In genomic region chr5:122129068-122129655, GRCm38 (mm10) we compare ENCODE assay signal across 8 mouse cellular contexts. TPM values are rescaled to one million over a fixed set of nuclear protein-coding genes. Genes with fewer than 3 reads are reported as not detected.
A peak's percentile ranks its signal among the peaks of the same experiment; 100 is the strongest.
DNase-seq lines count a peak whose midpoint lies in the region.

No protein-coding gene starts in this region.

- intact Hi-C loops in left cerebral cortex, postnatal 4 days (cut with DNase I) = no loop called here

- peak; percentile 64 for DNase-seq in ovary, postnatal 14 days (ENCODE audit: low spot score)
- no peak for DNase-seq in ovary, postnatal 36 days (ENCODE audit: low spot score)
- DNase-seq in cerebellum, postnatal 14 days = peak; percentile 90 to 91
- DNase-seq in gastrocnemius, postnatal 10 days = peak; percentile 64
- peak; percentile 61 for DNase-seq in kidney, adult 11 months
- DNase-seq in left cerebral cortex, postnatal 4 days = peak; percentile 74
- peak; percentile 61 to 71 for DNase-seq in natural killer cell, adult 2 months (ENCODE audit: low spot score in 2 of 2)
- peak; percentile 53 to 83 for DNase-seq in thymus, postnatal 10 days (ENCODE audit: low spot score in 2 of 2)

RNA-seq across cellular contexts. Expression of gene Ccdc63, which starts 11.5 kb away (rescaled TPM):
- total RNA-seq in gastrocnemius, postnatal 10 days (2021) = not detected
- total RNA-seq in left cerebral cortex, postnatal 4 days (2021) = 1 to 10 TPM in 1 of 2 experiments, not detected in 1; 1.2 TPM

RNA-seq across cellular contexts. Expression of gene Myl2, which starts 28.4 kb away (rescaled TPM):
- total RNA-seq in gastrocnemius, postnatal 10 days (2021) = 100 to 1,000 TPM; 526 to 721 TPM
- total RNA-seq in left cerebral cortex, postnatal 4 days (2021) = not detected

RNA-seq across cellular contexts. Expression of gene Ppp1cc, which starts 28.9 kb away (rescaled TPM):
- total RNA-seq in gastrocnemius, postnatal 10 days (2021) = 100 to 1,000 TPM; 144 to 156 TPM
- 100 to 1,000 TPM; 212 to 227 TPM for total RNA-seq in left cerebral cortex, postnatal 4 days (2021)

Comparison
In these comparisons a context has a peak if more than half of its experiments do, and no peak if none do; other contexts are left out.
1. RNA of gene Myl2, which starts 28.4 kb away (total RNA-seq): 526 to 721 TPM in gastrocnemius, postnatal 10 days; not detected in left cerebral cortex, postnatal 4 days; every median in the first group is over 100 times any median in the second.